Comparison of ENCODE assay signal across 26 mouse cellular contexts in genomic region chr17:88102597-88102996, GRCm38 (mm10). TPM values are rescaled to one million over a fixed set of nuclear protein-coding genes. Genes with fewer than 3 reads are reported as not detected.
DNase-seq lines count a peak whose midpoint lies in the region; ATAC-seq and TF ChIP-seq lines count a peak whose summit lies in the region.
"Had no signal": no experiment of that assay in that cellular context is flagged by ENCODE, and none has a peak within 500 bp of the region (broad histone marks: within the 10 kb centered on the region; RNA-seq: fewer than 3 reads in every experiment).

No protein-coding gene starts in this region.

- H3K27ac ChIP-seq in MEL (ENCODE audit: control insufficient read depth, low read depth, low read length): peak overlapping the region; percentile 2; the same call in 1 of the 2 replicates
- no peak overlapping the region for H3K27ac ChIP-seq in midbrain, embryonic 10.5 days (replicated peaks)
- H3K27ac ChIP-seq: embryonic facial prominence, embryonic 13.5 days; embryonic facial prominence, embryonic 15.5 days; forebrain, embryonic 10.5 days; forebrain, embryonic 12.5 days had no signal

- peaks cover 0 to 3% of the 10 kb centered on the region in 2 experiments; a peak in 1 of 4 replicates for H3K4me1 ChIP-seq in MEL (ENCODE audit: control insufficient read depth in 1 of 2, insufficient read depth in 2 of 2, low read length in 2 of 2)
- no peaks in the 10 kb centered on the region for H3K4me1 ChIP-seq in midbrain, embryonic 10.5 days
- H3K4me1 ChIP-seq: embryonic facial prominence, embryonic 13.5 days; embryonic facial prominence, embryonic 15.5 days; forebrain, embryonic 10.5 days; forebrain, embryonic 12.5 days had no signal

- no peak for TF ChIP-seq CTCF in MEL (IDR thresholded peaks at IDR 0.05 in 2 of 3, conservative IDR thresholded peaks at IDR 0.05 in 1 of 3; ENCODE audit: control insufficient read depth in 1 of 3, insufficient read depth in 1 of 3, low read depth in 2 of 3, low read length in 3 of 3, poor library complexity in 1 of 3, severe bottlenecking in 1 of 3)

- no peak for TF ChIP-seq RAD21 in MEL (IDR thresholded peaks at IDR 0.05; ENCODE audit: low read depth, low read length)

- H3K9me3 ChIP-seq in MEL (replicated peaks; ENCODE audit: insufficient read depth, low read length): no peaks in the 10 kb centered on the region
- no peaks in the 10 kb centered on the region for H3K9me3 ChIP-seq in midbrain, embryonic 10.5 days (replicated peaks)
- H3K9me3 ChIP-seq: embryonic facial prominence, embryonic 13.5 days; embryonic facial prominence, embryonic 15.5 days; forebrain, embryonic 10.5 days; forebrain, embryonic 12.5 days; G1E had no signal

- H3K4me3 ChIP-seq in MEL (ENCODE audit: control insufficient read depth in 1 of 2, insufficient read depth in 1 of 2, low read depth in 2 of 2, low read length in 2 of 2): peak overlapping the region; percentile 21 to 38; a peak in 3 of 4 replicates
- no peak overlapping the region for H3K4me3 ChIP-seq in midbrain, embryonic 10.5 days
- H3K4me3 ChIP-seq: embryonic facial prominence, embryonic 13.5 days; embryonic facial prominence, embryonic 15.5 days; erythroblast, embryonic 14.5 days; forebrain, embryonic 10.5 days; forebrain, embryonic 12.5 days had no signal

- peak overlapping the region; percentile 45; the same call in 1 of the 2 replicates for H3K9ac ChIP-seq in MEL (ENCODE audit: control insufficient read depth, low read depth, low read length, poor library complexity, severe bottlenecking)
- H3K9ac ChIP-seq: embryonic facial prominence, embryonic 13.5 days; embryonic facial prominence, embryonic 15.5 days; forebrain, embryonic 12.5 days had no signal

- peak; percentile 58; the same call in 1 of the 2 replicates for ATAC-seq in common myeloid progenitor, adult 5-6 weeks (replicated peaks; ENCODE audit: low read depth, poor library complexity, severe bottlenecking)
- ATAC-seq in megakaryocyte, adult 5-6 weeks (ENCODE audit: poor library complexity, severe bottlenecking): 0 out of 2 replicates have a peak, but pooled peaks have one; percentile 27
- ATAC-seq: activated CD4-positive, CD25-positive, alpha-beta regulatory T cell, adult 4 months; forebrain, embryonic 14.5 days; forebrain, embryonic 16.5 days; Patski had no signal

- peaks cover 0 to 4% of the 10 kb centered on the region in 2 experiments; a peak in 2 of 4 replicates for H3K36me3 ChIP-seq in MEL (ENCODE audit: control insufficient read depth in 1 of 2, insufficient read depth in 2 of 2, low read length in 2 of 2)
- H3K36me3 ChIP-seq in midbrain, embryonic 10.5 days: no peaks in the 10 kb centered on the region
- H3K36me3 ChIP-seq: embryonic facial prominence, embryonic 13.5 days; embryonic facial prominence, embryonic 15.5 days; forebrain, embryonic 10.5 days; forebrain, embryonic 12.5 days; G1E had no signal

- DNase-seq in MEL (ENCODE audit: low read depth, low spot score): peak; percentile 72
- no peak for DNase-seq in urinary bladder, adult 18-20 months (ENCODE audit: low spot score in 2 of 2)
- DNase-seq in midbrain, embryonic 10.5 days (ENCODE audit: low spot score): no peak
- DNase-seq in left cerebral cortex, adult 11 months (ENCODE audit: low spot score): no peak
- no peak for DNase-seq in urinary bladder, postnatal 36 days (ENCODE audit: low spot score in 2 of 2)
- DNase-seq: adrenal gland, adult 8-10 months; adrenal gland, postnatal 14 days; adrenal gland, postnatal 36 days; cerebellum, adult 11-12 months; cerebellum, adult 2 months; cerebellum, adult 9-10 months; cerebellum, postnatal 10 days; cerebellum, postnatal 25 days; embryo, embryonic 11 days had no signal

- no peaks in the 10 kb centered on the region for H3K27me3 ChIP-seq in MEL (ENCODE audit: control insufficient read depth in 1 of 2, insufficient read depth in 2 of 2, low read length in 2 of 2)
- H3K27me3 ChIP-seq in midbrain, embryonic 10.5 days (ENCODE audit: low read depth, poor library complexity, severe bottlenecking): no peaks in the 10 kb centered on the region
- H3K27me3 ChIP-seq: embryonic facial prominence, embryonic 13.5 days; embryonic facial prominence, embryonic 15.5 days; forebrain, embryonic 12.5 days; Patski had no signal

- no peak for TF ChIP-seq POLR2A in MEL (IDR thresholded peaks at IDR 0.05; ENCODE audit: control insufficient read depth in 1 of 2, insufficient read depth in 1 of 2, low read depth in 1 of 2, low read length in 2 of 2, poor library complexity in 1 of 2)

- TF ChIP-seq EP300 in MEL (IDR thresholded peaks at IDR 0.05; ENCODE audit: low read depth in 1 of 2, low read length in 2 of 2): peak in 1 of 2 experiments; percentile 26; a peak in 1 of 4 replicates

- WGBS in midbrain, embryonic 10.5 days: 81% methylated on average over 7 of the region's 7 CpGs

- H3K79me2 ChIP-seq in MEL (ENCODE audit: control insufficient read depth, insufficient read depth, low read length, poor library complexity): no peaks in the 10 kb centered on the region

TF ChIP-seq in MEL, 35 proteins besides CTCF, POLR2A, EP300 and RAD21:
- no peak for TF ChIP-seq CHD1 (IDR thresholded peaks at IDR 0.05; ENCODE audit: low read depth, low read length)
- no peak for TF ChIP-seq UBTF (IDR thresholded peaks at IDR 0.05; ENCODE audit: borderline replicate concordance, insufficient read depth, low read depth, low read length)
- TF ChIP-seq TCF12 (IDR thresholded peaks at IDR 0.05; ENCODE audit: low read depth, low read length): no peak
- TF ChIP-seq TBP (IDR thresholded peaks at IDR 0.05; ENCODE audit: low read depth, low read length): no peak
- no peak for TF ChIP-seq JUND (IDR thresholded peaks at IDR 0.05; ENCODE audit: low read depth, low read length)
- peak; percentile 42; the same call in 1 of the 2 replicates for TF ChIP-seq GATA1 (IDR thresholded peaks at IDR 0.05; ENCODE audit: low read depth, low read length)
- peak; percentile 49; the same call in 1 of the 2 replicates for TF ChIP-seq ELF1 (IDR thresholded peaks at IDR 0.05; ENCODE audit: low read depth, low read length)
- TF ChIP-seq SMC3 (IDR thresholded peaks at IDR 0.05; ENCODE audit: low read depth, low read length): no peak

RNA-seq across cellular contexts. Expression of gene Fbxo11, which starts 37.5 kb away (rescaled TPM):
- total RNA-seq in MEL (2012; rRNA removed): 9.4 and 14.1 TPM in 2 replicates
- 10 to 100 TPM; 17.5 to 91.4 TPM for polyA plus RNA-seq in MEL (2012; ENCODE audit: insufficient read depth in 1 of 2, insufficient read length in 2 of 2, low read depth in 1 of 2, low replicate concordance in 2 of 2, missing spikeins in 1 of 2)
- total RNA-seq in common myeloid progenitor, adult 5-6 weeks (2017): 34.2 and 39.1 TPM in 2 replicates
- 43.6 and 45.8 TPM in 2 replicates for total RNA-seq in megakaryocyte, adult 5-6 weeks (2015)
- 30.7 and 41.6 TPM in 2 replicates for total RNA-seq in megakaryocyte, adult 5-6 weeks (2017)
- 17.5 and 18.7 TPM in 2 replicates for polyA plus RNA-seq in midbrain, embryonic 10.5 days (2016; fragmentation: Nextera tagmentation; extraction: Ambion mirVana)
